Comparison of ENCODE assay signal across 7 mouse cellular contexts in genomic region chr11:87126824-87127816, GRCm38 (mm10). TPM values are rescaled to one million over a fixed set of nuclear protein-coding genes. Genes with fewer than 3 reads are reported as not detected.
A peak's percentile ranks its signal among the peaks of the same experiment; 100 is the strongest.
DNase-seq lines count a peak whose midpoint lies in the region; ATAC-seq lines count a peak whose summit lies in the region.

Gene Trim37, plus strand, starts transcription at chr11:87127077.

- peaks cover 3% of the 10 kb centered on the region; the same call in 1 of the 2 replicates for H3K36me3 ChIP-seq in embryonic facial prominence, embryonic 11.5 days (replicated peaks; ENCODE audit: control insufficient read depth, insufficient read depth, low read depth, low read length)
- peaks cover 40% of the 10 kb centered on the region for H3K36me3 ChIP-seq in limb, embryonic 10.5 days
- H3K36me3 ChIP-seq in midbrain, embryonic 13.5 days: peaks cover 31% of the 10 kb centered on the region

- DNase-seq in adrenal gland, postnatal 14 days: peak; percentile 91
- peak; percentile 94 for DNase-seq in embryonic facial prominence, embryonic 11.5 days (ENCODE audit: low spot score)
- peak; percentile 88 for DNase-seq in kidney, adult 11 months
- DNase-seq in limb, embryonic 10.5 days (ENCODE audit: low spot score): peak; percentile 96
- peak; percentile 84 for DNase-seq in spleen, adult 12 weeks (ENCODE audit: low spot score)

- under 1% methylated on average over 102 of the region's 105 CpGs for WGBS in embryonic facial prominence, embryonic 11.5 days
- under 1% methylated on average over 101 of the region's 105 CpGs for WGBS in limb, embryonic 10.5 days
- WGBS in midbrain, embryonic 13.5 days: under 1% methylated on average over 98 of the region's 105 CpGs

- peak within 1 kb of the TSS; percentile 73 for H3K9ac ChIP-seq in embryonic facial prominence, embryonic 11.5 days (replicated peaks; ENCODE audit: low read length)
- H3K9ac ChIP-seq in midbrain, embryonic 13.5 days (replicated peaks): peak within 1 kb of the TSS; percentile 90

- H3K9me3 ChIP-seq in embryonic facial prominence, embryonic 11.5 days (replicated peaks; ENCODE audit: control insufficient read depth, low read length): no peaks in the 10 kb centered on the region
- H3K9me3 ChIP-seq in limb, embryonic 10.5 days (replicated peaks): no peaks in the 10 kb centered on the region
- H3K9me3 ChIP-seq in midbrain, embryonic 13.5 days: no peaks in the 10 kb centered on the region

- ATAC-seq in embryonic facial prominence, embryonic 11.5 days (replicated peaks; ENCODE audit: insufficient number of reproducible peaks, low FRiP score, low TSS enrichment, low read depth): peak; percentile 92
- peak; percentile 89 for ATAC-seq in granulocyte monocyte progenitor cell, adult 5-6 weeks (replicated peaks; ENCODE audit: poor library complexity, severe bottlenecking)
- ATAC-seq in midbrain, embryonic 13.5 days: peak; percentile 94

- no peaks in the 10 kb centered on the region for H3K4me1 ChIP-seq in embryonic facial prominence, embryonic 11.5 days (ENCODE audit: control insufficient read depth, insufficient read depth, low read length)
- peaks cover 25% of the 10 kb centered on the region for H3K4me1 ChIP-seq in limb, embryonic 10.5 days
- peaks cover 26% of the 10 kb centered on the region for H3K4me1 ChIP-seq in midbrain, embryonic 13.5 days (replicated peaks)

- H3K4me3 ChIP-seq in embryonic facial prominence, embryonic 11.5 days (ENCODE audit: low read depth, low read length): peak within 1 kb of the TSS; percentile 91
- peak within 1 kb of the TSS; percentile 91 for H3K4me3 ChIP-seq in limb, embryonic 10.5 days
- peak within 1 kb of the TSS; percentile 96 for H3K4me3 ChIP-seq in midbrain, embryonic 13.5 days (replicated peaks)

- peak within 1 kb of the TSS; percentile 64 for H3K4me2 ChIP-seq in embryonic facial prominence, embryonic 11.5 days (ENCODE audit: low read depth, low read length)
- peak within 1 kb of the TSS; percentile 59 for H3K4me2 ChIP-seq in midbrain, embryonic 13.5 days (replicated peaks)

- H3K27me3 ChIP-seq in embryonic facial prominence, embryonic 11.5 days (ENCODE audit: control insufficient read depth, insufficient read depth, low read length): no peaks in the 10 kb centered on the region
- no peaks in the 10 kb centered on the region for H3K27me3 ChIP-seq in limb, embryonic 10.5 days (ENCODE audit: low read depth, poor library complexity, severe bottlenecking)
- no peaks in the 10 kb centered on the region for H3K27me3 ChIP-seq in midbrain, embryonic 13.5 days

- peak within 1 kb of the TSS; percentile 82 for H3K27ac ChIP-seq in embryonic facial prominence, embryonic 11.5 days (replicated peaks; ENCODE audit: low read depth, low read length)
- H3K27ac ChIP-seq in limb, embryonic 10.5 days: peak within 1 kb of the TSS; percentile 93
- H3K27ac ChIP-seq in midbrain, embryonic 13.5 days: peak within 1 kb of the TSS; percentile 94

RNA-seq across cellular contexts. Expression of gene Trim37, which starts in this region (rescaled TPM):
- 18.0 and 19.0 TPM in 2 replicates for total RNA-seq in adrenal gland, postnatal 14 days (2021)
- polyA plus RNA-seq in embryonic facial prominence, embryonic 11.5 days (2014; fragmentation: Nextera tagmentation; extraction: Ambion mirVana): 45.2 and 47.7 TPM in 2 replicates
- total RNA-seq in granulocyte monocyte progenitor cell, adult 5-6 weeks (2014; fragmentation: Nextera tagmentation): 29.4 and 33.6 TPM in 2 replicates
- total RNA-seq in granulocyte monocyte progenitor cell, adult 5-6 weeks (2017): 53.0 and 67.6 TPM in 2 replicates
- polyA plus RNA-seq in limb, embryonic 10.5 days (2016; fragmentation: Nextera tagmentation; extraction: Ambion mirVana): 42.7 and 46.5 TPM in 2 replicates
- 87.6 and 87.8 TPM in 2 replicates for polyA plus RNA-seq in midbrain, embryonic 13.5 days (2015; fragmentation: Nextera tagmentation; extraction: Ambion mirVana)

Comparison
In these comparisons a context has a peak if more than half of its experiments do, and no peak if none do; other contexts are left out.
1. Peak in every context shown above with its lines: DNase-seq, ATAC-seq, H3K4me3 ChIP-seq and H3K27ac ChIP-seq.